Mouse (Mus musculus) liver, adult 2 months (tissue): ENCODE results near the gene Ogfrl1. TPM values are rescaled to one million over a fixed set of nuclear protein-coding genes. Genes with fewer than 3 reads are reported as not detected.

Source experiments
- DNase-seq: peaks from one replicate; pipeline ENCODE4 v3.0.0-alpha.2; 2011; ENCODE audit warnings: low read depth, low spot score; ENCODE audit errors: extremely low read depth
- H3K27ac ChIP-seq: fragments of 200-500 bp; replicated peaks from 2 replicates; pipeline ENCODE4 v1.5.1; 2012; ENCODE audit warnings: low read depth, mild to moderate bottlenecking, control low read depth, inconsistent platforms, low read length; ENCODE audit not compliant: insufficient read depth
- H3K27me3 ChIP-seq: fragments of 200-500 bp; 2 replicates; pipeline ENCODE4 v1.6.1; 2012; ENCODE audit warnings: mild to moderate bottlenecking, moderate library complexity, low read length, inconsistent platforms; ENCODE audit not compliant: control insufficient read depth, insufficient read depth
- H3K36me3 ChIP-seq: fragments of 200-500 bp; 2 replicates; pipeline ENCODE4 v1.6.1; 2012; ENCODE audit warnings: low read length, inconsistent platforms; ENCODE audit not compliant: control insufficient read depth, insufficient read depth
- H3K4me1 ChIP-seq: fragments of 200-500 bp; 2 replicates; pipeline ENCODE4 v1.6.1; 2011; ENCODE audit warnings: low read length; ENCODE audit not compliant: control insufficient read depth, insufficient read depth
- H3K4me3 ChIP-seq: fragments of 200-500 bp; 2 replicates; pipeline ENCODE4 v1.5.1; 2011; ENCODE audit warnings: low read depth, mild to moderate bottlenecking, control low read depth, low read length, moderate library complexity; ENCODE audit not compliant: insufficient read depth
- H3K79me2 ChIP-seq: fragments of 200-500 bp; 2 replicates; pipeline ENCODE4 v1.6.1; 2012; ENCODE audit warnings: inconsistent platforms, mild to moderate bottlenecking, low read length, moderate library complexity; ENCODE audit not compliant: control insufficient read depth, insufficient read depth
- H3K9ac ChIP-seq: fragments of 200-500 bp; 2 replicates; pipeline ENCODE4 v1.6.1; 2012; ENCODE audit warnings: low read depth, mild to moderate bottlenecking, control low read depth, inconsistent platforms, low read length
- CTCF ChIP-seq: fragments of 200-500 bp; IDR thresholded peaks from 2 replicates; pipeline ENCODE4 v1.5.1; 2011; ENCODE audit warnings: low read depth, low read length, control low read depth
- POLR2A ChIP-seq: fragments of 200-500 bp; IDR thresholded peaks from 2 replicates; pipeline ENCODE4 v1.6.1; 2011; ENCODE audit warnings: low read length, control low read depth; ENCODE audit not compliant: insufficient read depth; ENCODE audit errors: extremely low read depth
- WGBS: fragments of 180-500 bp; shearing (Covaris S2); methylation state at CpG from one replicate; pipeline ENCODE4 v1.1.7; 2018; 5-methylcytosine and 5-hydroxymethylcytosine counted together
- polyA plus RNA-seq: library from polyadenylated mRNA; depleted of rRNA; stranded (reverse); fragments of >200 nt; gene quantifications from 2 replicates; pipeline ENCODE4 v1.2.3, GENCODE M21; 2012
- total RNA-seq: library from RNA; depleted of rRNA; stranded (reverse); fragments of >200 nt; gene quantifications from 2 replicates; pipeline ENCODE4 v1.2.3, GENCODE M21; 2014

Gene Ogfrl1
- total and polyA plus RNA-seq, 2 experiments, result 4.1 to 5.9 TPM

DNA sequence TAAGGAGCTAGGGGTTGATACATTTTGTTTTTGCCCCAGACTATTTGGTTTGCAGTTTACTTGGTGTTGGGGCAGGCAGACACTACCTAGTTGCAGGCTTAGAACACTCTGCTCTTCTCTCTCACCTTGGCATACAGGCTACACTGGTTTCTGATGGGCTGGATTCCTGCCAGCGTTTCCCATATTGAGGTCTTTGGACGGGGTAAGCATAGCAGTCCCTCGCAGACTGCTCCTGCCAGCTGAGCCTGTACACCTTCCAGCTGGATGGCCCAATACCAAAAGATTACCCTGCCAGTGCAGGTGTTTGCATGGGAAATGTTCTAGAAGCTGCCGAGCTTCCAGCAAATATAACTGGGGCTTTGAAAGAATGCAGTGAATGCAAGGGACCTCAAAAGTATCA, 45.8 kb downstream of the Ogfrl1 start:
- H3K36me3 ChIP-seq, result no peaks in the 10 kb centered on the region
- no peaks in the 10 kb centered on the region for H3K79me2 ChIP-seq
- H3K27ac ChIP-seq, result no peak overlapping the region
- no peak overlapping the region for H3K9ac ChIP-seq
- no peak overlapping the region for H3K4me3 ChIP-seq
- no peaks in the 10 kb centered on the region for H3K4me1 ChIP-seq
- TF ChIP-seq CTCF, result no peak
- no peak for TF ChIP-seq POLR2A
- H3K27me3 ChIP-seq, result no peaks in the 10 kb centered on the region
- 62% methylated on average over 4 of the region's 4 CpGs for WGBS
- DNase-seq, result no peak

DNA sequence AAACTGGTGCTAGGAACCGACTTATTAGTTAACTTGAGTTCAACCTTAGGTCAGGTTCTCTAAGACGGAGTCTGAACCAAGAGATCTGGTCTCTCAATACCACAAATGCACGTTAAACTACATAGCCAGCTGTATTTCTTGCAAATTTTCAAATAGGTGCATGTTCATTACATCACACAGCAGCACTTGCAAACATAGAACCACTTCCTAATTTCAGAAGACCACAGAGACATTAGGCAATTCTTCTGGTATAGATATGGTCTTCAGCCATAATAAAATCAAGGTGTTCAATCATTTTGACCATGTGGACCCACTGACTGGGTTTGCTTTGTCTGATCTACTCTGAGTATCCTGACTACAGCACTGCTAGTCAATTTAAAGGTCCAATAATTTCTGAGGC, 51.9 kb downstream of the Ogfrl1 start:
- Histone ChIP-seq H3K4me3 (no peak overlapping the region), H3K27ac (no peak overlapping the region), H3K9ac (no peak overlapping the region), H3K79me2 (no peaks in the 10 kb centered on the region), H3K27me3 (no peaks in the 10 kb centered on the region), H3K36me3 (no peaks in the 10 kb centered on the region), H3K4me1 (no peaks in the 10 kb centered on the region)
- WGBS, result 71% methylated on average over 3 of the region's 3 CpGs
- no peak for DNase-seq
- TF ChIP-seq POLR2A, result no peak
- TF ChIP-seq CTCF, result no peak

DNA sequence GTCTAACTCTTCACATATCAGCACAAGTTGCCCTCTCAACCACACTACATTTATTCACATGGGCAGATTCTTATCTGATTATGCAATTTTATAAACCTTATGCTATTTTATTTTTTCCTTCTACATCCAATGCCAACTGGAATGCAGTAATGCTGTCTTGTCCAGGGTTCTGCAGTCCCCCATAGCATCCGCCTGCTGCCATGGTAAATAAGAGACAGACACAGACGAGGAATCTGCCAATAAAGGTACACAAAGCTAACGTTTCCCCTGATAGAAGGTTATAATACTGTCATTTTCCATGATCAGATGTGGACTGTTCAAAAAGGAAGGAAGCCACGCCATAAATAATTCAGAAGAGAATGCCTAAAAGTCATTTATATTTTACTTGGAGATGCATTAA, 54.7 kb downstream of the Ogfrl1 start:
- H3K27ac ChIP-seq, result no peak overlapping the region
- no peaks in the 10 kb centered on the region for H3K27me3 ChIP-seq
- no peaks in the 10 kb centered on the region for H3K79me2 ChIP-seq
- H3K9ac ChIP-seq, result no peak overlapping the region
- DNase-seq, result no peak
- no peak overlapping the region for H3K4me3 ChIP-seq
- H3K4me1 ChIP-seq, result no peaks in the 10 kb centered on the region
- WGBS, result 62% methylated on average over 4 of the region's 4 CpGs
- no peak for TF ChIP-seq CTCF
- no peak for TF ChIP-seq POLR2A
- H3K36me3 ChIP-seq, result no peaks in the 10 kb centered on the region

GRCm38 (mm10) chr1:23342224-23342623, 55.3 kb downstream of the Ogfrl1 start:
- H3K79me2 ChIP-seq, result no peaks in the 10 kb centered on the region
- no peaks in the 10 kb centered on the region for H3K4me1 ChIP-seq
- no peaks in the 10 kb centered on the region for H3K27me3 ChIP-seq
- no peak overlapping the region for H3K27ac ChIP-seq
- TF ChIP-seq POLR2A, result no peak
- DNase-seq, result no peak
- H3K9ac ChIP-seq, result no peak overlapping the region
- H3K4me3 ChIP-seq, result no peak overlapping the region
- 66% methylated on average over 3 of the region's 3 CpGs for WGBS
- H3K36me3 ChIP-seq, result no peaks in the 10 kb centered on the region

- no peak for DNase-seq
- no peaks in the 10 kb centered on the region for H3K36me3 ChIP-seq
- no peak for TF ChIP-seq CTCF
- no peak for TF ChIP-seq POLR2A
- H3K4me3 ChIP-seq, result no peak overlapping the region
- no peaks in the 10 kb centered on the region for H3K79me2 ChIP-seq
- H3K27ac ChIP-seq, result no peak overlapping the region
- 86% methylated on average over 13 of the region's 13 CpGs for WGBS
- no peaks in the 10 kb centered on the region for H3K27me3 ChIP-seq
- no peak overlapping the region for H3K9ac ChIP-seq
- no peaks in the 10 kb centered on the region for H3K4me1 ChIP-seq
Observed at GRCm38 (mm10) chr1:23335726-23336363, 61.7 kb downstream of the Ogfrl1 start.

- H3K4me3 ChIP-seq, result no peak overlapping the region
- DNase-seq, result no peak
- no peaks in the 10 kb centered on the region for H3K4me1 ChIP-seq
- H3K9ac ChIP-seq, result no peak overlapping the region
- no peaks in the 10 kb centered on the region for H3K79me2 ChIP-seq
- WGBS, result 92% methylated on average over 4 of the region's 4 CpGs
- no peak overlapping the region for H3K27ac ChIP-seq
- no peaks in the 10 kb centered on the region for H3K36me3 ChIP-seq
- H3K27me3 ChIP-seq, result no peaks in the 10 kb centered on the region
- no peak for TF ChIP-seq CTCF
- TF ChIP-seq POLR2A, result no peak
Observed at GRCm38 (mm10) chr1:23335050-23335449, 62.5 kb downstream of the Ogfrl1 start.

DNA sequence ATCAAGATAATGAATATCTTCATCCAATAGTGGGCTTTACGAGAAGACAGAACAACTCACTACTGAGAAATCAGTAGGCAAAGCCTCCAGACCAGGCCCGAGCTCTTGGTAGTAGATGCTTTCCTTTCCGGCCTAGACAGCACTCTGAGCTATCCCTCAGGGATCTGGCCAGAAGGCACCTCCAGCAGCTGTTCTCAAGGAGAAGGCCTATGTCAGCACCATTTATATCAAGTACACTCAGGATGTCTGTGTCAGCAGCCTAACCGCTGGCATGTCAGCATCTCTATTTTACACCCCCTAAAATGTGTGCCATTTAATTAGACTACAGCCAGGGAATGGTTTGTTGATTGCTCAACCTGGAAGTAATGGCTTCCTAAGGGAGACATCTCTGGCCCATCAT, 65.4 kb downstream of the Ogfrl1 start:
- 92% methylated on average over 4 of the region's 4 CpGs for WGBS
- Histone ChIP-seq H3K79me2 (no peaks in the 10 kb centered on the region), H3K4me1 (no peaks in the 10 kb centered on the region), H3K4me3 (no peak overlapping the region), H3K27ac (no peak overlapping the region), H3K27me3 (no peaks in the 10 kb centered on the region), H3K9ac (no peak overlapping the region), H3K36me3 (no peaks in the 10 kb centered on the region)
- TF ChIP-seq CTCF, result no peak
- no peak for TF ChIP-seq POLR2A
- DNase-seq, result no peak
